Mouse (Mus musculus): ENCODE measurements around the gene Bbs10. TPM values are rescaled to one million over a fixed set of nuclear protein-coding genes. Genes with fewer than 3 reads are reported as not detected.

The Bbs10 gene
- polyA plus RNA-seq, 1 experiment from 2014 or later = 4.4 TPM

GRCm38 (mm10) chr10:111339296-111339695 is 40.8 kb downstream of the Bbs10 start:
- Histone ChIP-seq H3K4me1 (ENCODE audit: control insufficient read depth, insufficient read depth, low read length) (0 out of 2 replicates have a peak, but pooled peaks cover 3% of the 10 kb centered on the region), H3K27ac (ENCODE audit: low read length) (no peak overlapping the region), H3K9me3 (replicated peaks; ENCODE audit: control insufficient read depth, low read length) (no peaks in the 10 kb centered on the region), H3K9ac (ENCODE audit: low read length) (no peak overlapping the region), H3K4me3 (replicated peaks; ENCODE audit: low read length) (no peak overlapping the region), H3K4me2 (ENCODE audit: low read depth, low read length) (no peak overlapping the region), H3K36me3 (ENCODE audit: control insufficient read depth, insufficient read depth, low read length) (no peaks in the 10 kb centered on the region), H3K27me3 (ENCODE audit: control insufficient read depth, insufficient read depth, low read length) (no peaks in the 10 kb centered on the region)
- ATAC-seq (ENCODE audit: insufficient read depth, low FRiP score) = no peak
- 63% methylated on average over 11 of the region's 11 CpGs for WGBS

GRCm38 (mm10) chr10:111341761-111342160 is 43.3 kb downstream of the Bbs10 start:
- Histone ChIP-seq H3K9me3 (replicated peaks; ENCODE audit: control insufficient read depth, low read length) (no peaks in the 10 kb centered on the region), H3K27ac (ENCODE audit: low read length) (no peak overlapping the region), H3K4me1 (ENCODE audit: control insufficient read depth, insufficient read depth, low read length) (no peaks in the 10 kb centered on the region), H3K4me2 (ENCODE audit: low read depth, low read length) (no peak overlapping the region), H3K36me3 (ENCODE audit: control insufficient read depth, insufficient read depth, low read length) (no peaks in the 10 kb centered on the region), H3K27me3 (ENCODE audit: control insufficient read depth, insufficient read depth, low read length) (no peaks in the 10 kb centered on the region), H3K9ac (ENCODE audit: low read length) (no peak overlapping the region), H3K4me3 (replicated peaks; ENCODE audit: low read length) (no peak overlapping the region)
- 79% methylated on average over 7 of the region's 7 CpGs for WGBS
- ATAC-seq (ENCODE audit: insufficient read depth, low FRiP score) = no peak

GRCm38 (mm10) chr10:111343555-111343954 is 45.1 kb downstream of the Bbs10 start:
- Histone ChIP-seq H3K4me3 (replicated peaks; ENCODE audit: low read length) (no peak overlapping the region), H3K4me1 (ENCODE audit: control insufficient read depth, insufficient read depth, low read length) (no peaks in the 10 kb centered on the region), H3K27me3 (ENCODE audit: control insufficient read depth, insufficient read depth, low read length) (no peaks in the 10 kb centered on the region), H3K27ac (ENCODE audit: low read length) (no peak overlapping the region), H3K4me2 (ENCODE audit: low read depth, low read length) (no peak overlapping the region), H3K36me3 (ENCODE audit: control insufficient read depth, insufficient read depth, low read length) (no peaks in the 10 kb centered on the region), H3K9me3 (replicated peaks; ENCODE audit: control insufficient read depth, low read length) (no peaks in the 10 kb centered on the region), H3K9ac (ENCODE audit: low read length) (no peak overlapping the region)
- 72% methylated on average over 5 of the region's 5 CpGs for WGBS
- ATAC-seq (ENCODE audit: insufficient read depth, low FRiP score) = no peak

- H3K4me1 ChIP-seq (ENCODE audit: control insufficient read depth, insufficient read depth, low read length) = no peaks in the 10 kb centered on the region
- ATAC-seq (ENCODE audit: insufficient read depth, low FRiP score) = no peak
- WGBS = 40% methylated on average over 2 of the region's 2 CpGs
These were observed 49.8 kb downstream of the Bbs10 start for GRCm38 (mm10) chr10:111348263-111348662.

More at GRCm38 (mm10) chr10:111348263-111348662, 49.8 kb downstream of the Bbs10 start:
- Histone ChIP-seq H3K27me3 (ENCODE audit: control insufficient read depth, insufficient read depth, low read length) (no peaks in the 10 kb centered on the region), H3K36me3 (ENCODE audit: control insufficient read depth, insufficient read depth, low read length) (no peaks in the 10 kb centered on the region), H3K27ac (ENCODE audit: low read length) (no peak overlapping the region), H3K9ac (ENCODE audit: low read length) (no peak overlapping the region), H3K4me2 (ENCODE audit: low read depth, low read length) (no peak overlapping the region), H3K4me3 (replicated peaks; ENCODE audit: low read length) (no peak overlapping the region), H3K9me3 (replicated peaks; ENCODE audit: control insufficient read depth, low read length) (no peaks in the 10 kb centered on the region)

Other genes with a start within 250 kb of the Bbs10 start
- gene Osbpl8, start 133.9 kb upstream of the Bbs10 start, polyA plus RNA-seq (2015; fragmentation: Nextera tagmentation; extraction: Ambion mirVana) = 6.3 and 6.7 TPM in 2 replicates
- 154 and 180 TPM in 2 replicates for gene Nap1l1, start 174.5 kb downstream of the Bbs10 start, polyA plus RNA-seq (2015; fragmentation: Nextera tagmentation; extraction: Ambion mirVana)
- 44.4 and 50.7 TPM in 2 replicates for gene Phlda1, start 207.6 kb downstream of the Bbs10 start, polyA plus RNA-seq (2015; fragmentation: Nextera tagmentation; extraction: Ambion mirVana)